Mouse (Mus musculus): ENCODE results near the gene Plscr2. TPM values are rescaled to one million over a fixed set of nuclear protein-coding genes. Genes with fewer than 3 reads are reported as not detected.

Gene Plscr2
- total RNA-seq (2017): 0.39 TPM in 1 of 3 replicates, not detected in the others

DNA sequence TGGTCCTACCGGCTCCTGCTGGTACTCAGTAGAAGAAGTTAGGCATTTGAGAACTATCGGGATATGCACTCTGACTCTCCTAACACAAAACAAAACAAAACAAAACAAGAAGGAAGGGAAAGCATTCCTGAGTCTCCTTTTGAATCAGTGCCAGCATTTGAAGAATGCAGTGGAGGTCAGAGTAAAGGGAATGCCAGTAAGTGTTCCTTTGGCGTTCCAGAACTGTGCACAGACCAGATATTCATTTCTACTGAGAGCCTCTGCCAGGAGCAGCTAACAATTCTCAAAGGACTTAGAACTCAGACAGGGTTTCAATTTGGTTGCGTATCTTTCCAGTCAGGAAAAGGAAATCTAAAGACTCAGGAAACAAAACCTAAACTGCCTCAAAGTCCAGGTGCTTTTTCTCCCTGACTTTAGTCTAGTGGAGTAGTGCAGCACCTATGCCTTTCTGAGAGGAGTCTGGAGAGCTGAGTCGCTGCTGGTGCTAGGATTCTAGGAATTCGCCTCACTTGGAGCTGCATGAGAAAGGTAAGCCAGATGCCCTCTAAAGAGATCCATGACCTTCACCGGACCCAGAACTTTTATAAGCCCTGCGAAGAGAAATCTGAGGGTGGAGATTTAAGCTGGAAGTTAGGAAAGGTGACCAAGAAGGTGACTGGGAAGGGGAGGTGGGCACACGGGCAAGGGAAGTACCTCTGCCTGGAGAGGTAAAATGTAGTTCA, at the start of gene Plscr2:
Gene Plscr2 (plus strand): TSS at position 117 of the 722 bp plus-strand sequence.
- no peak for ATAC-seq (replicated peaks; ENCODE audit: insufficient number of reproducible peaks, low FRiP score, low TSS enrichment, poor library complexity, severe bottlenecking)

DNA sequence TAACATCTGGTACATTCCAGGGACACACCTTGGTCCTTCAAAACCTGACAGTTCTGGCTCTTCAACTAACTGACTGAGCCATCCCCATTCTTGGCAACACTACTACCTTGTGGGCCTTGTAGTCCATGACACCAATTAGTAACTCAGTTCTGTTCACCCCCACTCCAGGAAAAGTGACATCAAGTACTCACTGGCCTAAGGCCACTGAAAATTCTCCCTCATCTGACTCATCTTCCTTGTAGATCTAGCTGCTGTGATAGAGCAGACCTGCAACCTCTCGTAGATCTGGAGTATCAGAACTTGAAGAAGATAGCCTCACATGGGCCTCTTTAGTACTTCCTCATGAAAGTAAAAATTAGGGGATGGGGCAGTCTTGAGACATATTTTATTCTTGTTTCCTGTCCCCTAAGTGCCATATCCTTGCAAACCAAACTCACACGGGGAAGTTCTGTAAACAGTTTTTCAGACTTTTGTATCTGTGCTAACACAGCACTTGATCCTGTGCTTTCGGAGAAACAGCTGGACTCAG, 49.2 kb upstream of the Plscr2 start:
- no peak for ATAC-seq (replicated peaks; ENCODE audit: insufficient number of reproducible peaks, low FRiP score, low TSS enrichment, poor library complexity, severe bottlenecking)

DNA sequence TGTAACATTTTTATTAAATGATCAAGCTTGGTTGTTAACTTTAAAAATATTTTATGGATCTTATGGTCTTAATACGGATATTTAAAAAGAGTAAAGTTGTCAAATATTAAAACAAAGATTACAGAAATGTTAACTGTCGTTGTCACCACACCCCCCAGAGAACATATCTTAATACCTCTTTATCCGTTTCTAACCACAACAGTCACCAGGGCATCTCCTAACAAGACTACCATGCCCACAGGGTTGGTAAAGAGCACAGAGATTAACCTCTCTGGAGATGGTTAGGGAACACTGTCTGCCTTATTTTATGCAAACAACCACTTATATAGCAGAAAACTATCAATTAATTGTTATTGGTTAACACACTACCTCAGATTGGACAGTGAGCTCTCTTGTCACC, 48.6 kb upstream of the Plscr2 start:
- ATAC-seq (replicated peaks; ENCODE audit: insufficient number of reproducible peaks, low FRiP score, low TSS enrichment, poor library complexity, severe bottlenecking): no peak

DNA sequence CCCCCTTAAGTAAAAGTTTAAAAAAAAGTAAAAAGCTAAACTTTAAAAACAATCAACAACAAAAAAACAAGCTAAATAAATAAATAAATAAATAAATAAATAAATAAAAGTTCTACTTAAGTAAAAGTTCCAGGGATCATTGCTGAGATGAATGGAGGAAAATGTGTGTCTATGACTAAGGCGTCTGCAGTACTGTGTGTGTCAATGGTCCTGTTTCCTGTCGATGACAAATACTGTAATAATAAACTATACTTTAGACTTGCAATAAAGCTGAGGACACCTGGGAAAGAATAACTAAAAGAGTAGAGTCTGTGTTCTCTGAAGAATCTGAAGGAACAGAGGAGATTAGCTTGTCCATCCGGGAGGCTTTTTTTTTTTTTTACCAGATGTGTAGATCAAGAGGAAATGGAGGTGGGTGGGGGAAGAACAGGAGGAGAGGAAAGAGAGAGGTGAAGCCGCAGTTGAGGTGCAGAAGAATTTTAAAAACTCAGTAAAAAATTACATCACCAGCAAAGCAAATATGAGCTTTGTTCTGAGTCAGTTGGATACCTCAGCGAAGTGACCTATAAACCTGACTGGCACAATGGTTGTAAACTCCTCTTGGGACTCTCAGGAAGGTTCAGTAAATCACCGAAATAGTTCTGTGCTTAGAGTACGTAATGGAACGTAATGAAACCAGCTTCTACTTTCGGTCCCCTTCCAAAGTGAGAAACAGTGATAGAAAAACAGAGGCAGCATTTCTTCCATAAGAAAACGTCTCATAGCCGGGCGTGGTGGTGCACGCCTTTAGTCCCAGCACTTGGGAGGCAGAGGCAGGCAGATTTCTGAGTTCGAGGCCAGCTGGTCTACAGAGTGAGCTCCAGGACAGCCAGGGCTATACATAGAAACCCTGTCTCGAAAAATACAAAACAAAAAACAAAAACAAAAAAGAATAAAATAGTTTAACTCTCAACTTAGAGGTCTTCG, 46.3 kb upstream of the Plscr2 start:
- no peak for ATAC-seq (replicated peaks; ENCODE audit: insufficient number of reproducible peaks, low FRiP score, low TSS enrichment, poor library complexity, severe bottlenecking)

DNA sequence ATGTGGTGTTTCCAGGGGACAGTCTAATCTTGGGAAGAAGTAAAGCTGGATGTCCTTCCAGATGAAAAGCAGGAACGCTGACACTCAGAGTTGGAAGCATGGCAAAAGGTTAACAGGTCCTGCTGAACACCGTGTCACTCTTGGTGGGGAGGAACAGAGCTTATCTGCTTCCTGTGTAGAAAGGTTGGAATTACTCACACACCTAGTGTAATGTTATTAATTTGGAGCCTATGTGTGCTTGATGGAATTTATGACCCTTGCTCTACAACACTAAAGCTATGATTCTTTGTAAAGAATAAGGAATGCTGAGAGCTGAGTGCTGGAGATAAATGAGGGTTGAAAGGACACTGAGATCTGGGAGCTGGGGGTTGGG, 45.6 kb upstream of the Plscr2 start:
- ATAC-seq (replicated peaks; ENCODE audit: insufficient number of reproducible peaks, low FRiP score, low TSS enrichment, poor library complexity, severe bottlenecking): no peak

DNA sequence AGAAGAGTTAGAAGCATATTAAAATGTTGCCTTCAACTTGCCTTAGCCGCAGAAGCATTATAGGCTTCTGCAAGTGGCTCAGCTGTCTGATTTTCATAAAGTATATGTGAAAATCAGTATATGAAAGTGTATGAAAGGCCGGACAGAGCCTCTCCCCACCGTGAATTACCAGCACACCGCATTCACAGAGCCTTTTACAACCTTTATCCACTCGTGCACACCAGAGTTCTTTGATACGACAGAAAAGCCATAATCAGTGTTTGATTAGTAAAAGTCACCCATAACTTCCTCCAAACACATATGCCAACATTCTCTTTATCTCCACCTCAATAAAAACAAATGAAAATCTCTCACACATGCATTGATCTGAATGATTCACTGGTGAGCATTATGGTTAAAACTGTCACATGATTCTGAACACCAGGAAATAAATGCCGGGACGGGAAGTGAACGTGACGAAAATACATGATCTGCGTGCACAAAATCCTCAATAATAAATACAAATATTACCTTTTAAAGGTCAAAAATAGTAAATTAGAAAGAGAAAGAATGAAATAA, 40.4 kb upstream of the Plscr2 start:
- ATAC-seq (replicated peaks; ENCODE audit: insufficient number of reproducible peaks, low FRiP score, low TSS enrichment, poor library complexity, severe bottlenecking): no peak

DNA sequence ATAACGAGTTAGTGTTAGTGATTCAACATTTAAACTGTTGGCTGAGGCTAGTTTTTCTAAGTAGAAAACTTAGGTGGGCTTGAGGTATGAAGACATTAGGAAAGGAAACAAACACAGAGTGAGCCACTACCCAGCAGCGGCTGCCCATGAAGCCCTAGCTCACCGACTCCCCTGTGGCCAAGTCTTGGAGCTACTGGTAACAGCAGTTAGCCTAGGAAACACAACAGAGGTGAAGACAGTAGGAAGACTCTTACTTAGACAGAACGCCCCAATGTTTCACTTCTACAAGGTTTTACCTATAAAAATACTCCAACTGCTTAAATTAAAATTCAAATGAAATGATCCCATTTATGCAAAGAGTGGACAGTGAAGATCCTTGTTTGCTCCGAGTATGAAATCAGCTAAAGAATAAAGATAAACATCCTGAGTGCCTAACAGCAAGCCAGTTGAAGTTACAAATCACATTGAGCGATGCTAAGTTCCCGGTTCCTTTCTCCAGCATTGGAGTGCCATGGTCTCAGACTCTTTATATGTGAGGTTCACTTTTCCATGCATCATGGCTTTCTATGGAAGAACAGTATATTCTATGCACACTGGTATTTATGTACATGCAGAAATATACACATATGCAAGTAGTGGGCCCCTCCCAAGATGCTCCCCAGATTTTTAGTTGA, 26.5 kb upstream of the Plscr2 start:
- ATAC-seq (replicated peaks; ENCODE audit: insufficient number of reproducible peaks, low FRiP score, low TSS enrichment, poor library complexity, severe bottlenecking): no peak

DNA sequence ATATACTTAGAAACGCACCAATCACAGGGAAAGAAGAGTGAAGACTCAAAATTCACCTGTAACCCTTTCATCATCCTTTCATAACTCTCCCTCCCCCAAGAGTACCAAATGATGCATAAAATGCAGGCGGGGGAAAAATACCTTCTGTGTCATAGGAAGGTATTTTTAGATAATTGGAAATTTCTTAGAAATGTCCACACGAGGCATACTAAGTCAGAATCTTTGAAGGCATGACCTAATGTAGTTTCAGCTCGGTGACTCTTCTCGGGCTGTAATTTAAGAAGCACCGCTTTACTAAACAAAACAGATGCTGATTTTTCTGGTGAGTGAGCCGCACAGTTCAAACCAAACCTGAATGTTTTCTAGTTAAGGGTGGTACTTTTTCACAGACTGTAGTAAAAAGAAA, 26.0 kb upstream of the Plscr2 start, which contains the start of gene Plscr1:
Gene Plscr1 (plus strand): TSS at position 304 of the 406 bp plus-strand sequence.
- no peak for ATAC-seq (replicated peaks; ENCODE audit: insufficient number of reproducible peaks, low FRiP score, low TSS enrichment, poor library complexity, severe bottlenecking)

DNA sequence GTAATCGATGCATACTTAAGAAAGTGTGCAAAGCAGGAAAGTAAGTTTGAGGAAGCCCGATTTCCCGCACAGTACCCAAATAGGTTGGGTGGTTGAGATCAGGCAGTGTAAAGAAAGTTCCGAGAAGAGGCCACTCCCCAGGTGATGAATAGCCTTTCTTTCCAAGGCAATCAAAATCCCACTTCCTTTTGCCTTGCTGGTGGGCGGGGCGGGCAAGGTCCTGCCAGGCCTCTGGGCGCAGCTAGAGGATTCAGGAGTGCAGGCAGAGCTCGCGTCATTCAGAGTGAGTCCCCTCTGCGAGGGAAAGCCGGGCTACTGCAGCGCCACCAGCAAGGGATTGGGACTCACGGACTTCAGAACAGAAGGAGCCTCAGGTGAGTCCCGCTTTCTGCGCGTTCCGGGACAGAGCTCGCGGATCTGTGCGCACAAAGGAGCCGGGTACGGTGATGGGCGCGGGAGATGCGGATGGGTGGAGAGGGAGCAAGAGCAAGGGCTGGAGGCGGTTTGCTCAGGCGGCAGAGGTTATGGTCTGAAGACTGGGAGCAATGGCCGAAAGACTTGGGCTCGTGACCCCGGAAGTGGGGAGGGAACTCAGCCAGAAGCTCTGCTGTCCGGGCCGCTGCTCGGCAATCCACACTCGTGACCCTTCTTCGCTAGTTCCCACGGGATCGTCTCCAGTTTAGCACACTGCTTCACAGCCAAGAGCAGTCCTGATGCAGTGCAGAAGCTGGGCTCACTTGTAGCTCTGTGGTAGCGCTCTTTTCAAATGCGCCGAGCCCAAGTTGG, 25.2 kb upstream of the Plscr2 start:
- ATAC-seq (replicated peaks; ENCODE audit: insufficient number of reproducible peaks, low FRiP score, low TSS enrichment, poor library complexity, severe bottlenecking): peak; percentile 75

DNA sequence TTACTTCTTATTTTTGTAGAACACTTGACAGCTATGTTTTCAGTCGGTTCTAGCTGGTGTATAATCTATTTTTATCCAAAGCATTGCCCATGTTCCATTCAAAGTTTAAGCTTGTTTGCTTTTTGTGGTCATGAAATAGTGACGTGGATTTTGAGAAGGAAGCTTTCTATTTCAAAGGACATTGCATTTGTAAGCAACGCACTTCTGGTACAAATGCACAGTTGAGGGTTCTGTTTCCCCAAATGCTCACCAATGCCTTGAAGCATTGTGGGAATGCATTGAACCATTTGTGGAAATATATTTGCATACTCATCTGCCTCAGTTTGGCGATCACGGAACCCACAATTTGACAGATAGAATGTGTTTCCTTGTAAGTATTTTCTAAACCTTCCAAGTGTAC, 22.7 kb upstream of the Plscr2 start:
- ATAC-seq (replicated peaks; ENCODE audit: insufficient number of reproducible peaks, low FRiP score, low TSS enrichment, poor library complexity, severe bottlenecking): no peak

DNA sequence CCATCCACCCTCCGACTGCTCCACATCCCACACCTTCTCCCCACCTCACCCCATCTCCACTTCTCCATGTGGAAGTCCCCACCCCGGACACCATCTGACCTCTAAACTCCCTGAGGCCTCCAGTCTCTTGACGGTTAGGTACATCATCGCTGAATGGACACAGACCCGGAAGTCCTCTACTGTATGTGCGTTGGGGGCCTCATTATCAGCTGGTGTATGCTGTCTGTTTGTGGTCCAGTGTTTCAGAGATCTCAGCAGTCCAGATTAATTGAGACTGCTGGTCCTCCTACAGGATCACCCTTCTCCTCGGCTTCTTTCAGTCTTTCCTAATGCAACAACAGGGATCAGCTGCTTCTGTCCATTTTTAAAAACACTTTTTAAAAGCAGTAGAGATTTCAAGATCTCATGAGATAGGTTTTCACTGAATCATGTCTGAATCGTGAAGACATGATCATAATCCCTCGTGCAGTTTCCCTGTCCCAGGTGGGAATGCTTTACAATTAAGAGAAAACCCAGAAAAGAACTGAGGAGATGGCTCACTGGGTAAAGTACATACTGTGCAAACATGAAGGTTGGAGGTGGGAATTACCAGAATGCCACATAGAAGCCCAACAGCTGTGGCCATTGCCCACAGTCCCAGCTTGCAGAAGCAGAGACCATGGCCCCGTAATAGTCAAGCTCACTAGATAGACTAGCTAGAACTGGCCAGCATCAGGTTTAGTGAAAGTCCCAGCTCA, 21.6 kb upstream of the Plscr2 start:
- no peak for ATAC-seq (replicated peaks; ENCODE audit: insufficient number of reproducible peaks, low FRiP score, low TSS enrichment, poor library complexity, severe bottlenecking)

DNA sequence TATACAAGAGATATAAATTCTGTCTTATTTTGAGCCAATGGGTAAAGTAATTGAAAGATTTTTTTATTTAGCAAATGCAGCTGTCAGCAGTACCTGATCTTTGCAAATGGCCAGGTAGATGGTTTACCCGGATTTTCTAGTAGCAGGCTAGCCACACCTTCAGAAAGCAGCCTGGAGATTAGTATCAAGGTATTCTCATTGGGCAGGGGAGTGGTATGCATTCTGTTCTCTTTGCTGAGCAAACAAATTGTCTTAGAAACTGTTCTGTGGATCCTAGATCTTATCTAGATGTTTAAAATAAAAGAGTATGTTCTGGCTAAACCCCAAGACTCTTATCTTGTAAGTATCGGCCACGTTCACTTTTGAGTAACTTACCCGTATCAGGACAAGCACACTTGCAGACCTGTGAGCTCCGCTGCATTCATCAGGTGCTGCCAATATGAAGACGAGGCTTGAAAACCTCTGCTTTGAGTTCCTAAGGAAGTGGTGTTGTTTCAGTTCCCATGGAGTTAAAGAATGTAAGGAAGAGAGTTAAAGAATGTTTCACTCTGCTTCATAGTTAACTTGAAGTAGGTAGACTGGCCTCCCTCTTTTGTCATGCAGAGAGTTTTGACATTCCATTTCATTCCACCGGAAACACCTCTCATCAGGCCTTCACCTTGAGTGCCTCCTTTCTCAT, 14.8 kb upstream of the Plscr2 start:
- ATAC-seq (replicated peaks; ENCODE audit: insufficient number of reproducible peaks, low FRiP score, low TSS enrichment, poor library complexity, severe bottlenecking): no peak

DNA sequence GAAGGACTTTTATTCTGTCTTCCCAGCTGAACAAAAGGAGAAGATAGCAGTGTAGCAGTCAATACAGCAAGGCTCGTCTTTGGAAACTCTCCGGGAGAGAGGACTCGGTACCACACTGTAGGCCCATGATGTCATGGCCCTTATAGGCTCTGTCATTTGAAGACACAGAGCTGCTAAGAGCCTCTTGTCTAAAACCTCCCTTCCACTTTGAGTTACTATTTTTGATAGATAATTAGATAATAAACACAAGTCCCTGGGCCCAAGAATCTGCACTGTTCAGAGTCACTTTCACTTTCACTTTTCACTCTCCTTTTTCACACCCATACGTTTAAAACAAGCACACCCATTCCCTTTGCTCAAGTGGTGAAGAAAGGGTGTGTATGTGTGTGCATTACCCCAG, 9.7 kb upstream of the Plscr2 start:
- ATAC-seq (replicated peaks; ENCODE audit: insufficient number of reproducible peaks, low FRiP score, low TSS enrichment, poor library complexity, severe bottlenecking): 0 out of 2 replicates have a peak, but pooled peaks have one; percentile 33

DNA sequence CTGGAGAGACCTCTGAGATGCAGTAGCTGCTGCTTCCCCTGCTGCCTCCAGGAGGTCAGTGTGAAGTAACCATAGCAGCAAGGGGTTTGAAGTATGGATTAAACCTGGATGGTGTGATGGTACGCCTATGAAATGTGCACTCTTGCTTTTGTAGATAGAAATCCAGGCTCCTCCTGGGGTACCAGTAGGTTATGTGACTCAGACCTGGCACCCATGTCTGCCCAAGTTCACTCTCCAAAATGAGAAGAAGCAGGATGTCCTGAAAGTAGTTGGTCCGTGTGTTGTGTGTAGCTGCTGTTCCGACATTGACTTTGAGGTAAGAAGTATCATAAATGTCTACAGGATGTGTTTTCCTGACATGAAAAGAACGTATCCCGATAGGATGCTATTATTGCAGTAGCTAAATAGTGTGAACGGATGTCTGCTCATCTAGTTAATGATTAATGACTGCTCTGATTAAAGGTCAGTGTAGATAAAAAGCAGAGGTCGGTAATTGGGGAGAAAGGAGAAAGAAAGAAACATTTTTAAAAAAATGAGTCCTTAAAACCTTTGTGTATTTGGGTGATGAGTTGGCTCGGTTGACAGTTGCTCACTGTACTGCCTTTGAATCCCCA, 8.7 kb upstream of the Plscr2 start:
- no peak for ATAC-seq (replicated peaks; ENCODE audit: insufficient number of reproducible peaks, low FRiP score, low TSS enrichment, poor library complexity, severe bottlenecking)

DNA sequence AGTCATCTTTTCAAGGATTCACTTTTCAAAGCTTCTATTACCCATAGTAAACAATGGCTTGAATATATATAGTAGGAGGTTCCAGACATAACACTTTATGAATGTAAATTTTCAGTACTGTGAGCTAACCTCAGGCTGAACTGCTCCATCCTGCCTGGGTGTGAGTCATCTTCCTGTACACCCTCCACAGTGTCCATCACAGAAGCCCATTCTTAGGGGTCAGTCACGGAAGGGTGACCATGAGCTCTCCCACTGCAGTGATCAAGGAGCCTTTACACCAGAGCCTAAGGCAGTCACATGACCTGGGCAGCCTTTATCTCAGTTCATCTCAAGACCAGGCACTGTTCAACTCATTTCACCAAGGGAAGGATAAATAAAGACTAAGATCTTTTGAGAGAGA, 7.7 kb upstream of the Plscr2 start:
- ATAC-seq (replicated peaks; ENCODE audit: insufficient number of reproducible peaks, low FRiP score, low TSS enrichment, poor library complexity, severe bottlenecking): no peak

DNA sequence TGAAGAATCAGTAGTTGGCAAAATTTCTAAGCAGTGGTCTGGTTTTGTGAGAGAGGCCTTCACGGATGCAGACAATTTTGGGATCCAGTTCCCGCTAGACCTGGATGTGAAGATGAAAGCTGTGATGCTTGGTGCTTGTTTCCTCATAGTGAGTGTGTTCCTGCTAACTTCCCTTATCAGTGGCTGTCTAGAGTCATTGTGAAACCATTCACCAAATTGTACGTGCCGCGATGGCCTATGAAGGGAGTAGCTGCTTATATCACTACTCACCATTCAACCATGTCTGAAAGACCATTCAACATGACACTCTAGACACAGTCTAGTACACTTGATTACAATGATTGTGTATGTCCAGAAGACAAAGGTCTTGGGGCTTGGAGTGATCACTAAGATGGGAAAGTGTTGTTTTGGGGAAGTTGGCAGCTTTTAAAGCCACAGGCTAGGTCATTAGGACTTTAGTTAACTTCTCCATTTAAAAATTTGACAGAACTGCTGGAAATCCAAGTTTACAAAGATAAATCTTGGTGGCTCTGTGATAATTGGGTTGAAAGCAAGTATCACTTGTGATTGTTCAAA, 5.5 kb upstream of the Plscr2 start:
- peak; percentile 64 for ATAC-seq (replicated peaks; ENCODE audit: insufficient number of reproducible peaks, low FRiP score, low TSS enrichment, poor library complexity, severe bottlenecking)

All from monocyte, adult 5-6 weeks (primary cell).